Mouse (Mus musculus) hindbrain, postnatal 0 days (tissue): ENCODE measurements at regions not wholly inside any gene's neighbourhood (a gene's known extent, or its start where the extent isn't known, plus 50 kb on each side); places are given as distances from the start of the nearest gene placed in this dataset.

Experiments used
- ATAC-seq: fragments of 200-750 bp; cut with Nextera tagmentation; 2 replicates; pipeline ENCODE4 v1.8.0; 2017; ENCODE audit warnings: mild to moderate bottlenecking, moderate TSS enrichment, moderate library complexity
- DNase-seq: peaks from one replicate; pipeline ENCODE4 v3.0.0-alpha.2; 2015; ENCODE audit warnings: low spot score
- H3K27ac ChIP-seq: fragments of 300-500 bp; sonication (generic); 2 replicates; pipeline ENCODE4 v1.5.1; 2014; ENCODE audit warnings: mild to moderate bottlenecking
- H3K27me3 ChIP-seq: fragments of 300-500 bp; sonication (generic); 2 replicates; pipeline ENCODE4 v1.6.1; 2014; ENCODE audit warnings: low read length, mixed read lengths; ENCODE audit not compliant: insufficient read depth
- H3K36me3 ChIP-seq: fragments of 300-500 bp; sonication (generic); 2 replicates; pipeline ENCODE4 v1.6.1; 2014; ENCODE audit warnings: low read length, mixed read lengths; ENCODE audit not compliant: insufficient read depth
- H3K4me1 ChIP-seq: fragments of 300-500 bp; sonication (generic); 2 replicates; pipeline ENCODE4 v1.6.1; 2014; ENCODE audit warnings: antibody characterized with exemption, low read length, mixed read lengths; ENCODE audit not compliant: insufficient read depth
- H3K4me2 ChIP-seq: fragments of 300-500 bp; sonication (generic); 2 replicates; pipeline ENCODE4 v1.6.1; 2014; ENCODE audit warnings: low read depth, mild to moderate bottlenecking, low read length, moderate library complexity, mixed read lengths
- H3K4me3 ChIP-seq: fragments of 300-500 bp; sonication (generic); 2 replicates; pipeline ENCODE4 v1.5.1; 2014; ENCODE audit warnings: low read length
- H3K9ac ChIP-seq: fragments of 300-500 bp; sonication (generic); replicated peaks from 2 replicates; pipeline ENCODE4 v1.6.1; 2014; ENCODE audit warnings: mild to moderate bottlenecking, low read length, moderate library complexity, mixed read lengths
- H3K9me3 ChIP-seq: fragments of 300-500 bp; sonication (generic); 2 replicates; pipeline ENCODE4 v1.6.1; 2016; ENCODE audit warnings: low read length, mixed read lengths
- CTCF ChIP-seq: IDR thresholded peaks from 2 replicates; pipeline ENCODE4 v1.5.1; 2016; ENCODE audit warnings: antibody characterized with exemption, control low read depth, low read depth
- WGBS: fragments of 180-500 bp; shearing (Covaris S2); extraction: QIAGEN DNeasy Blood & Tissue Kit; methylation state at CpG from one replicate; pipeline ENCODE4 v1.1.7; 2014; 5-methylcytosine and 5-hydroxymethylcytosine counted together

DNA sequence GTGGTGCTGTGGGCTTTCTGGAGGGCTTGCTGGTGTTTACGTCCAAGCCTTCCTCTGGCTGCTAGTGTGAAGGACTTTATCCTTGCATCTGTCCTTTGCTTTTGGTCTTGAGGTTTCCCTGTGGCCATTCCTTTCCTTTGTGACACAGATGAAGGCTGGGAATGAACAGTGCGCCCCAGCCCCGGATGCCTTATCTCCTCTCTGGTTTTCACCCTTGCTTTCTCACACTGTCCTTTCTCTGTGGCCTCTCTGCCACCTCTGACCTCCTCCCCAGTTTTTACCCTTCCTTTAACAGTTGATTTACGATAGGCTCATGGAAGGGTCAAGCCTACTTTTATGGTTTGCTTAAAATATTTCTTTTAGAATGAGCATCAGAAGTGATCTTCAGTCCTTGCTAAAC is 53.2 kb downstream of the Gas1 start:
- Histone ChIP-seq H3K9me3 (0 out of 2 replicates have a peak, but pooled peaks cover under 1% of the 10 kb centered on the region), H3K9ac (no peak overlapping the region), H3K4me1 (peaks cover 12% of the 10 kb centered on the region), H3K4me3 (no peak overlapping the region), H3K27me3 (no peaks in the 10 kb centered on the region), H3K27ac (no peak overlapping the region), H3K36me3 (no peaks in the 10 kb centered on the region), H3K4me2 (no peak overlapping the region)
- 54% methylated on average over 4 of the region's 4 CpGs for WGBS
- TF ChIP-seq CTCF, result no peak
- ATAC-seq (no peak), DNase-seq (no peak)

GRCm38 (mm10) chr13:60123174-60123587 is 54.0 kb downstream of the Gas1 start:
- ATAC-seq, result no peak
- DNase-seq, result peak; percentile 41
- peaks cover 12% of the 10 kb centered on the region for H3K4me1 ChIP-seq
- 29% methylated on average over 6 of the region's 6 CpGs for WGBS
- no peak overlapping the region for H3K4me3 ChIP-seq
- H3K27ac ChIP-seq, result no peak overlapping the region
- H3K27me3 ChIP-seq, result no peaks in the 10 kb centered on the region
- H3K9me3 ChIP-seq, result 0 out of 2 replicates have a peak, but pooled peaks cover 2% of the 10 kb centered on the region
- no peak overlapping the region for H3K9ac ChIP-seq
- H3K36me3 ChIP-seq, result no peaks in the 10 kb centered on the region
- no peak overlapping the region for H3K4me2 ChIP-seq
- no peak for TF ChIP-seq CTCF

GRCm38 (mm10) chr13:60122341-60123173 is 54.6 kb downstream of the Gas1 start:
- ATAC-seq (peak; percentile 18; the same call in 1 of the 2 replicates), DNase-seq (peak; percentile 3)

DNA sequence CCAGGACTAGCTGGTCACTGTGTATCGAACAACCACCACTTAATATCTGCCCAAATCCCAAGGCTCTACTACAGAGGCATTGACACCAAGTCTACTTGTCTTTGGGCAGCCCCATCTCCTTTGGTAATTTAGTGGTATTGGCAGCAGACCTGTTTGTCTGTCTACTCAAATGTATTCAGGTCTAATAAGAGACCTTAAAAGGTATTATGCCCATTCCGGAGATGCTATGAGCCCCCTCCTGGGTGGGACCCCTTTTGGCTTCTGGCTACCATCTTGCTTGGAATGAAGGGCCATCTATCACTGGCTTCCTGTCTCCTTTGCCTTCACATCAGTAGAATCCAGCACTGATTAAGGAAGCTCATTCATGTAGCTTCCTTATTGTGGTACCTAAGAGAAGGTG is 65.7 kb downstream of the Gas1 start:
- H3K36me3 ChIP-seq, result no peaks in the 10 kb centered on the region
- H3K27me3 ChIP-seq, result no peaks in the 10 kb centered on the region
- peaks cover 9% of the 10 kb centered on the region; the same call in 1 of the 2 replicates for H3K4me1 ChIP-seq
- 92% methylated on average over 2 of the region's 2 CpGs for WGBS
- ATAC-seq (no peak), DNase-seq (no peak)
- H3K4me2 ChIP-seq, result no peak overlapping the region
- H3K4me3 ChIP-seq, result no peak overlapping the region
- no peaks in the 10 kb centered on the region for H3K9me3 ChIP-seq
- TF ChIP-seq CTCF, result no peak
- H3K9ac ChIP-seq, result no peak overlapping the region
- no peak overlapping the region for H3K27ac ChIP-seq

More at GRCm38 (mm10) chr13:60122341-60123173, 54.6 kb downstream of the Gas1 start:
- Histone ChIP-seq H3K9me3 (0 out of 2 replicates have a peak, but pooled peaks cover 2% of the 10 kb centered on the region), H3K4me2 (no peak overlapping the region), H3K36me3 (no peaks in the 10 kb centered on the region), H3K4me3 (no peak overlapping the region), H3K27me3 (no peaks in the 10 kb centered on the region), H3K4me1 (peaks cover 12% of the 10 kb centered on the region), H3K27ac (no peak overlapping the region), H3K9ac (no peak overlapping the region)
- WGBS, result 44% methylated on average over 29 of the region's 29 CpGs
- no peak for TF ChIP-seq CTCF

DNA sequence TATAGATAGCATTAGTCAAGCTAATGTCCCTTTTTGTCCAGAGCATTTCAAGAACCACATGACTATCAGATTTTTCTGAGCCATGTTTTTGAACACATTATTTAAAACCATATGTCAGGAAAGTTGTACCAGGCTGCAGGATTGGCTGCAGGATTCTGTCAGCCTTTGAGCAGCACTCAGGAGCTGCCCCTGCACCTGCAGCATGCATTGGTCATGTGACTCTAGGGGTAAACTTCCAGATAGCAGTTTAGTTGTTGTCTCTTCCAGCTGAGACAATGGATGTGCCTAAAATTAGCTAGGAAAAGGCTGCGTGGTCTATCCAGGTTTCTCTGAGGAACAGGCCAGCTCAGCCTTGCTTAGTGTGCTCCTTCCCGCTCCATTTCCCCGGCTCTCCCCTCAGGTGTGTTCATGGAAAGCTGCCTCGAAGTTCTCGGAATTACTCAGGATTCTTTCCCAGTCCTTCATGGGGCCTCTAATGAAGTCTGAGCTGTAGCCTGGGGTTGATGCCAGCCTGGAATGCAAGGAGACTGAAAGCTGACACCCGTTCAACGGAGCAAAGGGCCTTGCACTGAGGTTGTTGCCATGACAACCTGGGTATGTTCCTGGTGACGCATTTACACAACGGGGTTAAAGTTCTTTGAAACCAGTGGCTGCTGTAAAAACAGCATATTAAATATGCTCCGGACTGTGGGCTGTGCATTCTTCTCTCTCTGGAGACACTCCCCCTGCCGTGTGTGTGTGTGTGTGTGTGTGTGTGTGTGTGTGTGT is 66.9 kb downstream of the Gas1 start:
- WGBS, result 2% methylated on average over 10 of the region's 11 CpGs

GRCm38 (mm10) chr13:60105286-60105685 is 71.9 kb downstream of the Gas1 start:
- no peak overlapping the region for H3K9ac ChIP-seq
- H3K4me3 ChIP-seq, result no peak overlapping the region
- H3K36me3 ChIP-seq, result no peaks in the 10 kb centered on the region
- no peak overlapping the region for H3K4me2 ChIP-seq
- no peak overlapping the region for H3K27ac ChIP-seq
- H3K9me3 ChIP-seq, result no peaks in the 10 kb centered on the region
- no peaks in the 10 kb centered on the region for H3K27me3 ChIP-seq
- H3K4me1 ChIP-seq, result peaks cover 3% of the 10 kb centered on the region; the same call in 1 of the 2 replicates
- DNase-seq, result peak; percentile 34
- no peak for TF ChIP-seq CTCF
- ATAC-seq, result peak; percentile 65; the same call in 1 of the 2 replicates
- 75% methylated on average over 9 of the region's 9 CpGs for WGBS

More for the DNA sequence above, 66.9 kb downstream of the Gas1 start:
- no peak overlapping the region for H3K4me3 ChIP-seq
- H3K4me1 ChIP-seq, result peaks cover 9% of the 10 kb centered on the region; the same call in 1 of the 2 replicates
- H3K36me3 ChIP-seq, result no peaks in the 10 kb centered on the region
- no peak for TF ChIP-seq CTCF
- H3K9me3 ChIP-seq, result no peaks in the 10 kb centered on the region
- H3K9ac ChIP-seq, result no peak overlapping the region
- H3K27me3 ChIP-seq, result no peaks in the 10 kb centered on the region
- no peak overlapping the region for H3K27ac ChIP-seq
- H3K4me2 ChIP-seq, result peak overlapping the region; percentile 36
- ATAC-seq, result peak; percentile 91
- DNase-seq, result peak; percentile 86
